Mouse (Mus musculus) liver, embryonic 13.5 days (tissue): ENCODE data around the gene Pde4b. TPM values are rescaled to one million over a fixed set of nuclear protein-coding genes. Genes with fewer than 3 reads are reported as not detected.

ENCODE experiments used
- ATAC-seq: fragments of 200-750 bp; cut with Nextera tagmentation; 2 replicates; pipeline ENCODE4 v1.8.0; 2017; ENCODE audit warnings: low read depth, mild to moderate bottlenecking, moderate number of reproducible peaks, moderate library complexity
- DNase-seq: peaks from one replicate; pipeline ENCODE4 v3.0.0; 2022
- H3K27ac ChIP-seq: fragments of 300-500 bp; sonication (generic); 2 replicates; pipeline ENCODE4 v1.5.1; 2015; ENCODE audit warnings: moderate library complexity, mild to moderate bottlenecking, inconsistent platforms
- H3K27me3 ChIP-seq: fragments of 300-500 bp; sonication (generic); 2 replicates; pipeline ENCODE4 v1.6.1; 2015; ENCODE audit warnings: mild to moderate bottlenecking, inconsistent platforms
- H3K36me3 ChIP-seq: fragments of 300-500 bp; sonication (generic); 2 replicates; pipeline ENCODE4 v1.6.1; 2015; ENCODE audit warnings: mild to moderate bottlenecking, inconsistent platforms
- H3K4me1 ChIP-seq: fragments of 300-500 bp; sonication (generic); replicated peaks from 2 replicates; pipeline ENCODE4 v1.6.1; 2015; ENCODE audit warnings: inconsistent platforms
- H3K4me2 ChIP-seq: fragments of 300-500 bp; sonication (generic); 2 replicates; pipeline ENCODE4 v1.6.1; 2015; ENCODE audit warnings: inconsistent platforms, mild to moderate bottlenecking, moderate library complexity
- H3K4me3 ChIP-seq: fragments of 300-500 bp; sonication (generic); replicated peaks from 2 replicates; pipeline ENCODE4 v1.5.1; 2015; ENCODE audit warnings: mild to moderate bottlenecking, inconsistent platforms
- H3K9ac ChIP-seq: fragments of 300-500 bp; sonication (generic); 2 replicates; pipeline ENCODE4 v1.6.1; 2015; ENCODE audit warnings: mild to moderate bottlenecking, inconsistent platforms
- H3K9me3 ChIP-seq: fragments of 300-500 bp; sonication (generic); replicated peaks from 2 replicates; pipeline ENCODE4 v1.6.1; 2016; ENCODE audit warnings: inconsistent platforms
- WGBS: fragments of 180-500 bp; shearing (Covaris S2); methylation state at CpG from one replicate; pipeline ENCODE4 v1.1.7; 2015; ENCODE audit not compliant: insufficient replicate concordance; 5-methylcytosine and 5-hydroxymethylcytosine counted together
- polyA plus RNA-seq: library from polyadenylated mRNA; unstranded; fragments of >200 nt; fragmentation: Nextera tagmentation; extraction: Ambion mirVana; gene quantifications from 2 replicates; pipeline ENCODE4 v1.2.1, GENCODE M21; 2015

Pde4b gene
- polyA plus RNA-seq, 1 experiment from 2014 or later = 2.2 TPM

DNA sequence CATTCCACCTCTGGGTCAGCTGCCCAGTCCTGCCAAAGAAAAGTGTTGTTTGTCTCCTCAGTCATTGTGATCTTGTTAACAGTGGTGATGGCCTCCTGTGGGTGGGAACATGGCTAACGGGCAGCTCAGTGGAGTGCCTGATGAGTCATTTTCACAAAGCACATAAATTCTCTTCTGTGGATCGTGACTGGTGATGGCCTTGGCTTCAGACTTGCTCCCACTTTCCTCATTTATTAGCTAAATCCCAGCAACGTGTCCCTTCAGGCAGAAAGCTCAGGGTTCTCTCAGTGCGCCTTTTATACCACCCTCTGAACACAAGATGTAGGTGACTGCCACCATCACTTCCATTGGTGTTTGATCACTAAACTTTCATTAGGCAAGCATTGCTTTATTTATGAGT, 215.2 kb downstream of the Pde4b start:
- no peak overlapping the region for H3K4me2 ChIP-seq
- no peak for ATAC-seq
- no peak overlapping the region for H3K4me3 ChIP-seq
- no peak overlapping the region for H3K27ac ChIP-seq
- H3K36me3 ChIP-seq = no peaks in the 10 kb centered on the region
- DNase-seq = no peak
- WGBS = 56% methylated on average over 4 of the region's 4 CpGs
- no peak overlapping the region for H3K9ac ChIP-seq
- H3K27me3 ChIP-seq = no peaks in the 10 kb centered on the region
- H3K9me3 ChIP-seq = no peaks in the 10 kb centered on the region
- H3K4me1 ChIP-seq = no peaks in the 10 kb centered on the region

DNA sequence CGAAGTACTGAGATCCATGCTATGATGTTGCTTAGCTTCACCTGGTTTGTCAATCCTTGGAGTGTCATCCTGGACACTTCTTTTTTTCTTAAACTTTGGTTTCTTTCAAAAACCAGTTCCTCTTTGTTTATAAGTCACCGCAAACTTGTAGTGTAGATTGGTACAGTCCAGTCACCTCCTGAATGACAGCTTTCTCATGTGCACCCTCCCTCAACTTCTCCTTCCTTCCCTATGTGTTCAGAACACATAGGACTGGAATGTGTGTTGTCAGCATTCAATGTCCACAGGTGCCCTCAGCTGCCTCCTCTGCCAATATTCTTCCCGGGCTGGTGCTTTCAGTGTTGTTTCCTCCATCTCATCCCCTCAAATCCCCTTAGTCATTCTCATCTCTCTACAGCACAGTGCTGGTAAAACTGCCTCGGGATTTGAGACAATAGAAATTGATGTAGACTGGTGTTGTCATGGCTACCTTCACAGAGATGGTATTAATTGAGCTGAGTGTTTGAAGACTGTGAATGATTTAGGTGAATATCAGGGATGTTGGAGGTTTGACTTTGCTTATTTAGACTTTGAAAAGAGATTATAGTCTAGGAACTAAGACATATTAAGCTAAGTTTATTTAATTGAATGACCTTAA, 220.4 kb downstream of the Pde4b start:
- WGBS = 54% methylated on average over 4 of the region's 4 CpGs
- Histone ChIP-seq H3K27ac (no peak overlapping the region), H3K9ac (no peak overlapping the region), H3K9me3 (no peaks in the 10 kb centered on the region), H3K27me3 (no peaks in the 10 kb centered on the region), H3K4me1 (no peaks in the 10 kb centered on the region), H3K4me2 (no peak overlapping the region), H3K4me3 (no peak overlapping the region), H3K36me3 (no peaks in the 10 kb centered on the region)
- no peak for ATAC-seq
- no peak for DNase-seq

DNA sequence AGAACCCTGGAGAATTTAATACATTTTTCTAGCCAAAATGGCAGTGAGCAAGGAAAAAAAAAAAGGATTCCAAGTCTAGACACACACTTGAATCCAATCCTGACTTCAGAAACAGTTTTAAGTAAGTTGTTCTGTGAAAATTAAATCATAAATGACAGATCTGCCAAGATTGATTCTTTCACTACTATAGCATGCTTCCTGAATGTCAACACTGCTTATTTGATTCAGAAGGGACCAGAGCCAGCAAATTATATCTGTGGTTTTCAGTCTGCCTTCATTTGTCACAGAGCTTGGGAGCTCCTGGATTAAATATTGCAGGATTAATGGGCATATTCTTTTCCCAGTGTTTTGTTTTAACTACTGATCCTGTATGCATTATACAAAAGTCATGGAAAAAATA, 223.3 kb downstream of the Pde4b start:
- no peak overlapping the region for H3K9ac ChIP-seq
- H3K4me2 ChIP-seq = no peak overlapping the region
- H3K9me3 ChIP-seq = no peaks in the 10 kb centered on the region
- H3K27ac ChIP-seq = no peak overlapping the region
- no peaks in the 10 kb centered on the region for H3K27me3 ChIP-seq
- H3K4me1 ChIP-seq = no peaks in the 10 kb centered on the region
- no peak overlapping the region for H3K4me3 ChIP-seq
- DNase-seq = no peak
- H3K36me3 ChIP-seq = no peaks in the 10 kb centered on the region
- ATAC-seq = no peak

DNA sequence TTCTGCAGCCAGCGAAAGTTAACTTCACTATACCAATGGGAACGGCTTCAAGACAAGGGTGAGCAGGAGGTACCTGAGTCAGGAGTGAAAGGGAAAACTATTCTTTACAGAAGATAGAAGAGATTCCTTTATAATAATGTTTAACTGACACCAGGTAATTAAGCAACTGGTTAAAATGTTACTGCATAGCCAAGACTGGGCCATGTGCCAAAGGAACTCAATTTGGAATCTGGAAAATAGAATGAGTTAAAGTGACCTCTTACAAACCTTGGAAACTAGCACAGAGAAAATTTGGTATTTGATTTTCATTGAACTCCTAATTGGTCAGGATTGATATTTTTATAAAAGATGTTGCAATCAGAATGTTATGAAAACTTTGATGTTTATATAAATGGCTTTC, 228.7 kb downstream of the Pde4b start:
- DNase-seq (no peak), ATAC-seq (no peak)
- H3K4me3 ChIP-seq = no peak overlapping the region
- H3K4me1 ChIP-seq = no peaks in the 10 kb centered on the region
- H3K4me2 ChIP-seq = no peak overlapping the region
- no peaks in the 10 kb centered on the region for H3K27me3 ChIP-seq
- WGBS = 55% methylated on average over 2 of the region's 2 CpGs
- H3K9ac ChIP-seq = no peak overlapping the region
- H3K9me3 ChIP-seq = no peaks in the 10 kb centered on the region
- H3K36me3 ChIP-seq = no peaks in the 10 kb centered on the region
- H3K27ac ChIP-seq = no peak overlapping the region

DNA sequence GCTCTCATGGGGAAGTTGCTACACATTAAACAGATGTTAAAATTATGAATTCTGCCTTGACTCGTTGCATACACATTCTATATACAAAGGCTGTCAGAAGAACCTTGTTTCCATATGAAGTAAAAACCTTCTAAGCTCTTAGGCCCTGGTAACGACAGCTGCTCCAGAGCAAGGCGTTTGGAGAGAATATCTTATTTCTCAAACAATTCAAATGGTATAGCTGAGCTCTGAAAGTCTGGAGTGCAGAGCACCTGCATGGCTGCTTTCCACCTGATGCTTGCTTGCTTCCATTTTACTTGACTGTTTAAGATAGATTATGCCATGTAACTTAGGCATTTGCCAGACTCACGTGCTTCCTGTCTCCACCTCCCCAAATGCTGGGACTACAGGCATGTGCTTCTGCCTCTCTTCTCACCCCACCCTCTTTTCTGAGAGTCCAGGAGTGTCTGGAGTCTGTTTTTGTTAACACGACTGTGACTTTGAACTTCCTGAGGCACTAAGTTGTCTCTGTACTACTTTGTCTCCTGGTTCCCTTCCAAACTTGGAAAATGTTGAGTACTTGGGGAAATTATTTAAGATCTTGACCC, 229.4 kb downstream of the Pde4b start:
- no peak overlapping the region for H3K9ac ChIP-seq
- no peaks in the 10 kb centered on the region for H3K36me3 ChIP-seq
- no peak for ATAC-seq
- H3K4me3 ChIP-seq = no peak overlapping the region
- WGBS = 46% methylated on average over 5 of the region's 5 CpGs
- H3K4me2 ChIP-seq = no peak overlapping the region
- H3K27me3 ChIP-seq = no peaks in the 10 kb centered on the region
- H3K27ac ChIP-seq = no peak overlapping the region
- H3K4me1 ChIP-seq = no peaks in the 10 kb centered on the region
- DNase-seq = no peak
- H3K9me3 ChIP-seq = no peaks in the 10 kb centered on the region

DNA sequence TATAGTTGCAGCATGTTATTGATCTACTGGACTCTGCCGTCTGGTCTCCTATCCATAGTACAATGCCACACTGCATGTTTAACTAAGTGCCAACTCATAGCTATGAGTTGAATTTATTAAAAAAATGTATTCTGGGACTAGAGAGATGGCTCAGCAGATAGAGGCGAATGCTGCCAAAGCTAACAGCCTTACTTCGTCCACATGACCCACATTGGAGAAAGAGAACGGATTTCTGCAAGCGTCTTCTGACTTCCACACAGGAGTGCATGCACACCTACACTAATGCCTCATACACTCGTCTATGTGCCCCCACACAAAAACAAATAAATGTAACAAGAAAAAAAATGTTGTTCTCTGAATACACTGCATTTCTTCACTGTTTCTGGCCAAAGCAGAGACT, 231.3 kb downstream of the Pde4b start:
- Histone ChIP-seq H3K27me3 (no peaks in the 10 kb centered on the region), H3K4me2 (no peak overlapping the region), H3K9me3 (no peaks in the 10 kb centered on the region), H3K36me3 (no peaks in the 10 kb centered on the region), H3K4me3 (no peak overlapping the region), H3K27ac (no peak overlapping the region), H3K4me1 (no peaks in the 10 kb centered on the region), H3K9ac (no peak overlapping the region)
- WGBS = 57% methylated on average over 6 of the region's 6 CpGs
- no peak for DNase-seq
- ATAC-seq = no peak

DNA sequence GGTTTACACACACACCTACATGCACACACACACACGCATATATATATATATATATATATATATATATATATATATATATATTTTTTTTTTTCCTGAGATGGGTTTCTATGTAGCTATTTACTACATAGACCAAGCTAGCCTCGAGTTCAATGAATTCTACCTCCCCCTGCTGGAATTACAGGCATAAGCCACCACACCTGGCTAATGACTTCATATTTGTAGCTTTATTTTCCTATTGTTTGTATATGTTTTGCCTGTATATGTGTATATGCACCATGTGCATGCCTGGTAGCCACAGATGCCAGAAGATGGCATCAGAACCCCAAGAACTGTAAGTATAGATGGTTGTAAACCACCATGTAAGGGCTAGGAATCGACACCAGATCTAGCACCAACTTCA, 234.0 kb downstream of the Pde4b start:
- H3K4me2 ChIP-seq = no peak overlapping the region
- no peaks in the 10 kb centered on the region for H3K4me1 ChIP-seq
- H3K27ac ChIP-seq = no peak overlapping the region
- H3K36me3 ChIP-seq = no peaks in the 10 kb centered on the region
- ATAC-seq (no peak), DNase-seq (no peak)
- H3K9me3 ChIP-seq = no peaks in the 10 kb centered on the region
- H3K4me3 ChIP-seq = no peak overlapping the region
- no peaks in the 10 kb centered on the region for H3K27me3 ChIP-seq
- no peak overlapping the region for H3K9ac ChIP-seq
- 37% methylated on average over 3 of the region's 3 CpGs for WGBS

DNA sequence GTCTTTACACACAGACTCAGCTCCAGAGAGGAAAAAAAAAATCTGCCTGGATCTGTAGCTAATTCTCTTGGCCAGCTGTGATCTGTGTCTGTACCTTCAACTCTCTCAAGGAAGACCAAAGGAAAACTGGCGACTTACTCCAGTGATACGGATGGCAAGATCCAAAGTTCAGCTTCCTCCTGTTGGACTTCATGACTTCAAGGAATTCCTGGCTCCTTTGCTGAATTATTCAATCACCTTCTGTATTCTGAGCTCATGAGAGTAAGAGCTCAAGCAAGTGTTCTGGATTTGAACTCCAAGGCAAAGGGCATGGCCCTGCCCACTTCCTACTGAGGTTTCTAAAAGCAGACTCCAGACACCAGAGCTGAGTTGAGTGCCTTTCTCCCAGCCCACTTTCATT, 245.0 kb downstream of the Pde4b start:
- ATAC-seq = no peak
- H3K4me2 ChIP-seq = no peak overlapping the region
- no peaks in the 10 kb centered on the region for H3K9me3 ChIP-seq
- DNase-seq = no peak
- no peaks in the 10 kb centered on the region for H3K36me3 ChIP-seq
- H3K27ac ChIP-seq = no peak overlapping the region
- WGBS = 71% methylated on average over 2 of the region's 2 CpGs
- H3K4me1 ChIP-seq = no peaks in the 10 kb centered on the region
- H3K27me3 ChIP-seq = no peaks in the 10 kb centered on the region
- H3K9ac ChIP-seq = no peak overlapping the region
- H3K4me3 ChIP-seq = no peak overlapping the region

DNA sequence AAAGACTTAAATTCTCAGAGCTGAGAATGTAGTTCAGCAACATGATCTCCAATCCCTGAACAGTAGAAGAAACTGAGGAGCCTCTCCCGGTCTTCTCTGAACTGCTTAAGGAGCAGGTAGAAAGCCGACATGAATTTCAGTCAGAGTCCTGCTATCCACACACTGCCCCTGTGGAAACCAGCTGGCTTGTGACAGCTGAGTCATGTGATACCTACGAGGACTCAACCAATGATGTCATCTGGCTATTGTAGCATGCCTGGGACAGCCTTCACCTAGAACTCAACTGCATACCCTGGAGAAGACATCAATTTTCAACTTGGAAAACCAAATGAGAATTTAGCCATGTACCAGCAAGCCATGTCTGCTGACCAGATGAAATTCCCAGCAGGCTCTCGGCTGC, 245.5 kb downstream of the Pde4b start:
- Histone ChIP-seq H3K4me1 (no peaks in the 10 kb centered on the region), H3K4me3 (no peak overlapping the region), H3K4me2 (no peak overlapping the region), H3K27me3 (no peaks in the 10 kb centered on the region), H3K9me3 (no peaks in the 10 kb centered on the region), H3K36me3 (no peaks in the 10 kb centered on the region), H3K27ac (no peak overlapping the region), H3K9ac (no peak overlapping the region)
- ATAC-seq = no peak
- no peak for DNase-seq
- 67% methylated on average over 4 of the region's 4 CpGs for WGBS

DNA sequence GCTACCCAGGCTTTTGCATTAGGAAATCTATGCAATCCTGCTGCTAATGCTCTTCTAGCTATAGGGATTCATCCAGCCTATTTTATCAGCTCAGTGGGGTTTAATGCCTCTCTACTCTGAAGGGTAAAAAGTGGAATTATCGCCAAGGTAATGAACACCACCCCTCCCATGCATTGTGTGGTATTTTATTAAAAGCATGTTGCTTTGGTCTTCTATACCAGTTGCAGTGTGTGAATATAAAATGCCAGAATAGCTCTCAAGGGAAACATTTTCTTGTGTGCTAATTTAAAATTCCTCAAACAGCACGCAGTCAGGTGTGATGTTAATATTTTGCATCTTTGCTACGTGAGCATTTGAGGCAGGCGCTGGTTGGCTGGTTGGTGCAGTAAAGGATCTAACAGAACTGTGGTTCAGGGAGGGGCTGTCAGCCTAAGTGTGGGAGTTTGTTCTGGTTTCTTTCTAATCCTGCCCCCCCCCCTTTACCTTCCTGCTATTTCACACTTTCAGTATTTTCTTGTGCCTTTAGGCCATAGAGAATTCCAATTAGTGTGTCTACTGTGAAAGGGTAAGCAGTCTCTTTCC, 259.7 kb downstream of the Pde4b start:
- WGBS = 63% methylated on average over 4 of the region's 4 CpGs
- no peak for ATAC-seq
- H3K4me3 ChIP-seq = no peak overlapping the region
- no peaks in the 10 kb centered on the region for H3K4me1 ChIP-seq
- H3K27me3 ChIP-seq = no peaks in the 10 kb centered on the region
- H3K27ac ChIP-seq = no peak overlapping the region
- H3K4me2 ChIP-seq = no peak overlapping the region
- no peak for DNase-seq
- no peaks in the 10 kb centered on the region for H3K9me3 ChIP-seq
- H3K9ac ChIP-seq = no peak overlapping the region
- H3K36me3 ChIP-seq = no peaks in the 10 kb centered on the region

DNA sequence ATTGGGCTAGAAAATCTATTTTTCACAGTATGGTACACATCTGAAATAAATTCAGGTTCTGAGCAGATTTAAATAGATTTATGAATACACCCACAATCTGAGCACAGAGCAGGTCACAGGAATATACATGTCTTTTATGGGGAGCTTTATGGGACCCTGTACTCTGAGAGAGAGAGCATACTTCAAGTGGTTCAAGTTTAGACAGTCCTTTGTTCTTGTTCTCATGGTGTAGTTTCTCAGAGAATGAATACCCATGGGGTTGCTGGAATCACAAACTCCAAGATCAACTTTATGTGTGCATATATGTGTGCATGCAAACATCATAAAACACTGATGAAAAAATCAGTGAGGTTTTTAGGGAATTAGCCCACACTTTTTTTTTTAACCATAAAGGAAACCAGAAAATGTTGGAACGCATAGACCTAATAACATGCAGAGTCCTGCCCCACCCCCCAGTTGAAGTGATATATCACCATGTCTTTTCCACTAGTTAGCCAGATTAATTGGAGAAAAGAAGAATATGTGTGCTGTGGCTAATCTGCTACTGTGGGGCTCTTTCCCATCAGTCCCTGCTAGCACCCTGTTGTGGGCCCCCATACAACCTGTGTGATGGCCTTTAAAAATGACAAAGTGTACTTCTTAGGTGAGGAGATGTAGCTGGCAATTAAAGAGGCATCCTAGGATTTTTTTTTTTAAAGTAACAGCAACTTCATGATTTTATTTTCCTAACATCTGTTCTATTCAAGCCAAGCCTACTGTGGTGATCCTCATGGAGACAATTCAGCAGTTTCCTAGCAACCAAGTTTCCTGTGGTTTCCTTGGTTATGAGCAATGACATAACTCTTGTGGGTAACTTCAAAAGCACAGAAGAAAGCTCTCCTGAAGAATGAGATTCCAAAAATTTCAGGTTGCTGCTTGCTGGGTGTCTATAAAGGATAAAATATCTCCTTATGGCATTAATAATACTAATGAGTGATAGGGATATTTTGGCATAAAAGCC, 264.4 kb downstream of the Pde4b start:
- H3K9me3 ChIP-seq = no peaks in the 10 kb centered on the region
- no peaks in the 10 kb centered on the region for H3K27me3 ChIP-seq
- H3K4me3 ChIP-seq = no peak overlapping the region
- DNase-seq = no peak
- no peaks in the 10 kb centered on the region for H3K36me3 ChIP-seq
- no peak overlapping the region for H3K27ac ChIP-seq
- no peaks in the 10 kb centered on the region for H3K4me1 ChIP-seq
- no peak for ATAC-seq
- H3K4me2 ChIP-seq = no peak overlapping the region
- WGBS = 69% methylated on average over 1 of the region's 1 CpGs
- H3K9ac ChIP-seq = no peak overlapping the region
